Mouse (Mus musculus) embryonic facial prominence, embryonic 15.5 days (tissue): ENCODE results near the gene 3100002H09Rik. TPM values are rescaled to one million over a fixed set of nuclear protein-coding genes. Genes with fewer than 3 reads are reported as not detected.

ENCODE experiments used
- ATAC-seq: fragments of 200-750 bp; cut with Nextera tagmentation; 2 replicates; pipeline ENCODE4 v1.8.0; 2017; ENCODE audit warnings: low read depth, moderate TSS enrichment; ENCODE audit not compliant: insufficient number of reproducible peaks, low FRiP score, low TSS enrichment
- H3K27ac ChIP-seq: fragments of 300-500 bp; sonication (generic); replicated peaks from 2 replicates; pipeline ENCODE4 v1.5.1; 2015; ENCODE audit warnings: mild to moderate bottlenecking, inconsistent platforms
- H3K27me3 ChIP-seq: fragments of 300-500 bp; sonication (generic); 2 replicates; pipeline ENCODE4 v1.6.1; 2015; ENCODE audit warnings: inconsistent platforms
- H3K36me3 ChIP-seq: fragments of 300-500 bp; sonication (generic); 2 replicates; pipeline ENCODE4 v1.6.1; 2015; ENCODE audit warnings: mild to moderate bottlenecking, inconsistent platforms
- H3K4me1 ChIP-seq: fragments of 300-500 bp; sonication (generic); 2 replicates; pipeline ENCODE4 v1.6.1; 2015; ENCODE audit warnings: inconsistent platforms
- H3K4me2 ChIP-seq: fragments of 300-500 bp; sonication (generic); replicated peaks from 2 replicates; pipeline ENCODE4 v1.6.1; 2015; ENCODE audit warnings: mild to moderate bottlenecking, inconsistent platforms
- H3K4me3 ChIP-seq: fragments of 300-500 bp; sonication (generic); replicated peaks from 2 replicates; pipeline ENCODE4 v1.5.1; 2015; ENCODE audit warnings: mild to moderate bottlenecking, inconsistent platforms
- H3K9ac ChIP-seq: fragments of 300-500 bp; sonication (generic); 2 replicates; pipeline ENCODE4 v1.6.1; 2015; ENCODE audit warnings: inconsistent platforms
- H3K9me3 ChIP-seq: fragments of 300-500 bp; sonication (generic); replicated peaks from 2 replicates; pipeline ENCODE4 v1.6.1; 2016; ENCODE audit warnings: inconsistent platforms
- WGBS: fragments of 180-500 bp; shearing (Covaris S2); methylation state at CpG from one replicate; pipeline ENCODE4 v1.1.7; 2015; 5-methylcytosine and 5-hydroxymethylcytosine counted together
- polyA plus RNA-seq: library from polyadenylated mRNA; unstranded; fragments of >200 nt; fragmentation: Nextera tagmentation; extraction: Ambion mirVana; gene quantifications from 2 replicates; pipeline ENCODE4 v1.2.1, GENCODE M21; 2015

The 3100002H09Rik gene
- polyA plus RNA-seq, 1 experiment from 2014 or later, result 0.25 TPM

GRCm38 (mm10) chr4:124643859-124644258 lies 33.3 kb upstream of the 3100002H09Rik start:
- 85% methylated on average over 9 of the region's 9 CpGs for WGBS
- H3K4me2 ChIP-seq, result no peak overlapping the region
- no peak overlapping the region for H3K27ac ChIP-seq
- no peaks in the 10 kb centered on the region for H3K9me3 ChIP-seq
- no peak overlapping the region for H3K9ac ChIP-seq
- no peaks in the 10 kb centered on the region for H3K36me3 ChIP-seq
- peaks cover 10% of the 10 kb centered on the region; the same call in 1 of the 2 replicates for H3K27me3 ChIP-seq
- no peak overlapping the region for H3K4me3 ChIP-seq
- ATAC-seq, result no peak
- peaks cover 10% of the 10 kb centered on the region; the same call in 1 of the 2 replicates for H3K4me1 ChIP-seq

GRCm38 (mm10) chr4:124639715-124640114 lies 29.1 kb upstream of the 3100002H09Rik start:
- peaks cover 11% of the 10 kb centered on the region for H3K27me3 ChIP-seq
- H3K4me1 ChIP-seq, result no peaks in the 10 kb centered on the region

GRCm38 (mm10) chr4:124633281-124633680 lies 22.7 kb upstream of the 3100002H09Rik start:
- H3K4me1 ChIP-seq, result no peaks in the 10 kb centered on the region
- H3K4me2 ChIP-seq, result no peak overlapping the region
- H3K4me3 ChIP-seq, result no peak overlapping the region
- H3K9ac ChIP-seq, result no peak overlapping the region
- WGBS, result 3% methylated on average over 9 of the region's 9 CpGs
- no peaks in the 10 kb centered on the region for H3K36me3 ChIP-seq
- no peaks in the 10 kb centered on the region for H3K9me3 ChIP-seq
- H3K27ac ChIP-seq, result no peak overlapping the region
- ATAC-seq, result no peak
- peaks cover 11% of the 10 kb centered on the region for H3K27me3 ChIP-seq

More at GRCm38 (mm10) chr4:124639715-124640114, 29.1 kb upstream of the 3100002H09Rik start:
- Histone ChIP-seq H3K27ac (no peak overlapping the region), H3K9me3 (no peaks in the 10 kb centered on the region), H3K9ac (no peak overlapping the region), H3K36me3 (no peaks in the 10 kb centered on the region), H3K4me2 (no peak overlapping the region), H3K4me3 (no peak overlapping the region)
- no peak for ATAC-seq
- WGBS, result 21% methylated on average over 12 of the region's 12 CpGs

- Histone ChIP-seq H3K4me3 (no peak overlapping the region), H3K4me2 (no peak overlapping the region), H3K9me3 (no peaks in the 10 kb centered on the region), H3K9ac (no peak overlapping the region), H3K27ac (no peak overlapping the region), H3K4me1 (no peaks in the 10 kb centered on the region), H3K27me3 (peaks cover 11% of the 10 kb centered on the region), H3K36me3 (no peaks in the 10 kb centered on the region)
- whole genome bisulfite sequencing, result 63% methylated on average over 10 of the region's 10 CpGs
- ATAC-seq, result no peak
Observed at GRCm38 (mm10) chr4:124632856-124633255, 22.3 kb upstream of the 3100002H09Rik start.

- Histone ChIP-seq H3K27ac (no peak overlapping the region), H3K9ac (no peak overlapping the region), H3K27me3 (peaks cover 6% of the 10 kb centered on the region; the same call in 1 of the 2 replicates), H3K4me3 (no peak overlapping the region), H3K4me2 (no peak overlapping the region), H3K9me3 (no peaks in the 10 kb centered on the region), H3K36me3 (no peaks in the 10 kb centered on the region), H3K4me1 (no peaks in the 10 kb centered on the region)
- ATAC-seq, result no peak
- WGBS, result 55% methylated on average over 4 of the region's 4 CpGs
Observed at GRCm38 (mm10) chr4:124631456-124631855, 20.9 kb upstream of the 3100002H09Rik start.

- WGBS, result 57% methylated on average over 1 of the region's 1 CpGs
- Histone ChIP-seq H3K4me3 (no peak overlapping the region), H3K9me3 (no peaks in the 10 kb centered on the region), H3K9ac (no peak overlapping the region), H3K4me2 (no peak overlapping the region), H3K4me1 (peaks cover 10% of the 10 kb centered on the region; the same call in 1 of the 2 replicates), H3K36me3 (no peaks in the 10 kb centered on the region), H3K27me3 (no peaks in the 10 kb centered on the region), H3K27ac (no peak overlapping the region)
- ATAC-seq, result peak; percentile 61
Observed at GRCm38 (mm10) chr4:124626836-124627235, 16.2 kb upstream of the 3100002H09Rik start.

- Histone ChIP-seq H3K27ac (no peak overlapping the region), H3K4me3 (no peak overlapping the region), H3K4me1 (peaks cover 10% of the 10 kb centered on the region; the same call in 1 of the 2 replicates), H3K9ac (no peak overlapping the region), H3K9me3 (no peaks in the 10 kb centered on the region), H3K27me3 (no peaks in the 10 kb centered on the region), H3K4me2 (no peak overlapping the region), H3K36me3 (no peaks in the 10 kb centered on the region)
- ATAC-seq, result no peak
- WGBS, result 24% methylated on average over 7 of the region's 7 CpGs
Observed at GRCm38 (mm10) chr4:124624111-124624581, 13.5 kb upstream of the 3100002H09Rik start.

GRCm38 (mm10) chr4:124622566-124622965 lies 12.0 kb upstream of the 3100002H09Rik start:
- Histone ChIP-seq H3K27me3 (no peaks in the 10 kb centered on the region), H3K4me1 (peaks cover 16% of the 10 kb centered on the region), H3K4me2 (no peak overlapping the region), H3K36me3 (no peaks in the 10 kb centered on the region), H3K4me3 (no peak overlapping the region), H3K27ac (no peak overlapping the region), H3K9ac (no peak overlapping the region), H3K9me3 (no peaks in the 10 kb centered on the region)
- WGBS, result 92% methylated on average over 5 of the region's 5 CpGs
- ATAC-seq, result no peak

GRCm38 (mm10) chr4:124621406-124621805 lies 10.8 kb upstream of the 3100002H09Rik start:
- WGBS, result 50% methylated on average over 11 of the region's 11 CpGs
- peaks cover 17% of the 10 kb centered on the region for H3K4me1 ChIP-seq
- no peak for ATAC-seq
- no peaks in the 10 kb centered on the region for H3K27me3 ChIP-seq
- no peak overlapping the region for H3K4me3 ChIP-seq
- H3K9ac ChIP-seq, result no peak overlapping the region
- H3K27ac ChIP-seq, result no peak overlapping the region
- no peaks in the 10 kb centered on the region for H3K9me3 ChIP-seq
- no peaks in the 10 kb centered on the region for H3K36me3 ChIP-seq
- no peak overlapping the region for H3K4me2 ChIP-seq

- 6% methylated on average over 16 of the region's 16 CpGs for whole genome bisulfite sequencing
- Histone ChIP-seq H3K9me3 (no peaks in the 10 kb centered on the region), H3K36me3 (no peaks in the 10 kb centered on the region), H3K9ac (no peak overlapping the region), H3K4me1 (peaks cover 12% of the 10 kb centered on the region), H3K27ac (no peak overlapping the region), H3K4me3 (no peak overlapping the region), H3K4me2 (peak overlapping the region; percentile 25; the same call in 1 of the 2 replicates), H3K27me3 (no peaks in the 10 kb centered on the region)
- ATAC-seq, result no peak
Observed at GRCm38 (mm10) chr4:124618599-124618998, 8.0 kb upstream of the 3100002H09Rik start.

- no peaks in the 10 kb centered on the region for H3K9me3 ChIP-seq
- ATAC-seq, result no peak
- H3K27me3 ChIP-seq, result no peaks in the 10 kb centered on the region
- WGBS, result 64% methylated on average over 1 of the region's 1 CpGs
- H3K36me3 ChIP-seq, result no peaks in the 10 kb centered on the region
- no peak overlapping the region for H3K9ac ChIP-seq
- H3K4me3 ChIP-seq, result no peak overlapping the region
- peaks cover 10% of the 10 kb centered on the region for H3K4me1 ChIP-seq
- no peak overlapping the region for H3K27ac ChIP-seq
- H3K4me2 ChIP-seq, result no peak overlapping the region
Observed at GRCm38 (mm10) chr4:124616636-124617035, 6.0 kb upstream of the 3100002H09Rik start.

- no peaks in the 10 kb centered on the region for H3K9me3 ChIP-seq
- H3K36me3 ChIP-seq, result no peaks in the 10 kb centered on the region
- no peak overlapping the region for H3K9ac ChIP-seq
- H3K27ac ChIP-seq, result no peak overlapping the region
- no peak overlapping the region for H3K4me2 ChIP-seq
- ATAC-seq, result no peak
- H3K4me1 ChIP-seq, result peaks cover 10% of the 10 kb centered on the region
- no peaks in the 10 kb centered on the region for H3K27me3 ChIP-seq
- WGBS, result 40% methylated on average over 9 of the region's 9 CpGs
- no peak overlapping the region for H3K4me3 ChIP-seq
Observed at GRCm38 (mm10) chr4:124615986-124616385, 5.4 kb upstream of the 3100002H09Rik start.
